Mouse (Mus musculus) heart, postnatal 0 days (tissue): ENCODE measurements at regions not wholly inside any gene's neighbourhood (a gene's known extent, or its start where the extent isn't known, plus 50 kb on each side); places are given as distances from the start of the nearest gene placed in this dataset.

Source experiments
- ATAC-seq: fragments of 200-750 bp; cut with Nextera tagmentation; 2 replicates; pipeline ENCODE4 v1.8.0; 2017; ENCODE audit warnings: low read depth, moderate number of reproducible peaks, moderate library complexity; ENCODE audit not compliant: insufficient read depth
- DNase-seq: peaks from one replicate; pipeline ENCODE4 v3.0.0-alpha.2; 2016; ENCODE audit warnings: low spot score
- H3K27ac ChIP-seq: fragments of 300-500 bp; sonication (generic); 2 replicates; pipeline ENCODE4 v1.5.1; 2014; ENCODE audit warnings: low read depth, mild to moderate bottlenecking
- H3K27me3 ChIP-seq: fragments of 300-500 bp; sonication (generic); 2 replicates; pipeline ENCODE4 v1.6.1; 2014; ENCODE audit warnings: low read length, mixed read lengths; ENCODE audit not compliant: control insufficient read depth, insufficient read depth
- H3K36me3 ChIP-seq: fragments of 300-500 bp; sonication (generic); replicated peaks from 2 replicates; pipeline ENCODE4 v1.6.1; 2014; ENCODE audit warnings: low read length, mixed read lengths; ENCODE audit not compliant: control insufficient read depth, insufficient read depth
- H3K4me1 ChIP-seq: fragments of 300-500 bp; sonication (generic); 2 replicates; pipeline ENCODE4 v1.6.1; 2014; ENCODE audit warnings: antibody characterized with exemption; ENCODE audit not compliant: control insufficient read depth, insufficient read depth
- H3K4me2 ChIP-seq: fragments of 300-500 bp; sonication (generic); 2 replicates; pipeline ENCODE4 v1.6.1; 2014; ENCODE audit warnings: low read depth, mild to moderate bottlenecking, low read length, moderate library complexity
- H3K4me3 ChIP-seq: fragments of 300-500 bp; sonication (generic); 2 replicates; pipeline ENCODE4 v1.5.1; 2014; ENCODE audit warnings: low read depth, low read length
- H3K9ac ChIP-seq: fragments of 300-500 bp; sonication (generic); replicated peaks from 2 replicates; pipeline ENCODE4 v1.6.1; 2014; ENCODE audit warnings: low read depth, low read length, mixed read lengths
- H3K9me3 ChIP-seq: fragments of 300-500 bp; sonication (generic); replicated peaks from 2 replicates; pipeline ENCODE4 v1.6.1; 2016; ENCODE audit warnings: low read length; ENCODE audit not compliant: control insufficient read depth
- CTCF ChIP-seq: IDR thresholded peaks from 2 replicates; pipeline ENCODE4 v1.5.1; 2016; ENCODE audit warnings: antibody characterized with exemption, control low read depth, low read depth
- EP300 ChIP-seq: IDR thresholded peaks from 2 replicates; pipeline ENCODE4 v1.6.1; 2016; ENCODE audit warnings: antibody characterized with exemption, low read depth
- WGBS: fragments of 180-500 bp; shearing (Covaris S2); extraction: QIAGEN DNeasy Blood & Tissue Kit; methylation state at CpG from one replicate; pipeline ENCODE4 v1.1.7; 2014; 5-methylcytosine and 5-hydroxymethylcytosine counted together

- no peak for TF ChIP-seq EP300
- peak; percentile 53 for TF ChIP-seq CTCF
Measured at GRCm38 (mm10) chr2:136449265-136449664, 52.4 kb upstream of the Ankef1 start.

More at GRCm38 (mm10) chr2:136449265-136449664, 52.4 kb upstream of the Ankef1 start:
- no peaks in the 10 kb centered on the region for H3K36me3 ChIP-seq
- 2% methylated on average over 1 of the region's 1 CpGs for WGBS
- ATAC-seq (no peak), DNase-seq (peak; percentile 34)
- H3K4me3 ChIP-seq, result no peak overlapping the region
- no peak overlapping the region for H3K9ac ChIP-seq
- no peak overlapping the region for H3K27ac ChIP-seq
- H3K4me2 ChIP-seq, result no peak overlapping the region
- H3K9me3 ChIP-seq, result no peaks in the 10 kb centered on the region
- no peaks in the 10 kb centered on the region for H3K4me1 ChIP-seq
- no peaks in the 10 kb centered on the region for H3K27me3 ChIP-seq
